In the genomic region with DNA sequence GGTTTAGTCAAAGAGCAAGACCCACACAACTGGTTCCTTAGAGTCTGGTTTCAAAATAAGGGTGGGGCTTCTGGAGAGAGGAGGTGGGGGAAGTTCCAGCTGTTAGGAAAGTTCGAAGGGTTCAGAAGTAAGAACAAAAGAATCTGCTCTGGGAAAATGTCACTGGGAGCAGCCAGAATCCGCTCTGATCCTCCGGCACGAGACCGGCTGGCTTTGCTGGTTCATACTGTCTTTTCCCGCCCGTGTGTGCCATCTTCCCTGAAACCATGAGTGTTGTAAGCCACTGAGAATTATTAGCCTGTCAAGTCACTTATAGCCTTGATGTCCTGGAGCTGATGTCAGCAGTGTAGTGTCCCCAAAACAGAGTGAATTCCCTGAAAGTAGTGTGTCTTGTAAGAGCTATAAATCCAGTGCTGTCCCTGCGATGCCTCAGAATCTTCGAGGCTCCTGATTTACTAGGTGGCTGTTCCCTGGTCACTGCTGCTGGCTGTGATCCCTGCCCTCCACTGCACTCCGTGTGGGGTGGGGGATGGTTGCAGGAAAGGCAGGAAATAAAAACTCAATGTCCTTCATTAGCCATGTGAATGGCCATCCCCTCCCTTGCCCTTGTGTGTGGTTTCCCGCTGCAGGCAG, we compare ENCODE assay signal across 13 mouse cellular contexts. TPM values are rescaled to one million over a fixed set of nuclear protein-coding genes. Genes with fewer than 3 reads are reported as not detected.
DNase-seq lines count a peak whose midpoint lies in the region; ATAC-seq and TF ChIP-seq lines count a peak whose summit lies in the region.
"Had no signal": no experiment of that assay in that cellular context is flagged by ENCODE, and none has a peak within 500 bp of the region (broad histone marks: within the 10 kb centered on the region; RNA-seq: fewer than 3 reads in every experiment).

No protein-coding gene starts in this region.

- TF ChIP-seq EP300 in lung, postnatal 0 days (IDR thresholded peaks at IDR 0.05) = no peak

- no peak overlapping the region for H3K27ac ChIP-seq in lung, postnatal 0 days (ENCODE audit: low read length)
- no peak overlapping the region for H3K27ac ChIP-seq in neural tube, embryonic 14.5 days (ENCODE audit: low read depth, low read length)

- no peak overlapping the region for H3K9ac ChIP-seq in lung, postnatal 0 days (replicated peaks; ENCODE audit: low read depth)
- H3K9ac ChIP-seq in neural tube, embryonic 14.5 days (replicated peaks; ENCODE audit: low read depth, low read length) = no peak overlapping the region

- 0 out of 2 replicates have a peak overlapping the region, but pooled peaks have one; percentile 11 for H3K4me2 ChIP-seq in lung, postnatal 0 days (replicated peaks; ENCODE audit: low read depth, low read length)
- H3K4me2 ChIP-seq in neural tube, embryonic 14.5 days (ENCODE audit: low read depth, low read length) = no peak overlapping the region

- DNase-seq in adrenal gland, adult (ENCODE audit: inconsistent age in 2 of 2, low spot score in 1 of 2) = peak; percentile 42 to 85
- DNase-seq in adrenal gland, adult 18-20 months (ENCODE audit: low spot score in 2 of 2) = no peak
- DNase-seq in lung, postnatal 0 days (ENCODE audit: low spot score) = peak; percentile 63
- no peak for DNase-seq in lung, postnatal 36 days
- DNase-seq in kidney, adult 9 months = peak; percentile 51
- no peak for DNase-seq in frontal cortex, adult 2 months (ENCODE audit: extremely low spot score in 1 of 2, low spot score in 1 of 2)
- DNase-seq in urinary bladder, adult 18-20 months (ENCODE audit: low spot score in 2 of 2) = no peak
- DNase-seq: cerebellum, adult 9-11 months; right cerebral cortex, adult 18-20 months; thymus, postnatal 14 days had no signal

- H3K4me3 ChIP-seq in lung, postnatal 0 days (ENCODE audit: low read depth, low read length) = no peak overlapping the region
- H3K4me3 ChIP-seq in neural tube, embryonic 14.5 days (ENCODE audit: low read depth, low read length) = no peak overlapping the region

- no peak for TF ChIP-seq CTCF in lung, postnatal 0 days (IDR thresholded peaks at IDR 0.05)

- no peaks in the 10 kb centered on the region for H3K36me3 ChIP-seq in lung, postnatal 0 days (ENCODE audit: insufficient read depth, low read length)
- H3K36me3 ChIP-seq in neural tube, embryonic 14.5 days (ENCODE audit: control insufficient read depth, insufficient read depth, low read length) = no peaks in the 10 kb centered on the region

- no peaks in the 10 kb centered on the region for H3K9me3 ChIP-seq in lung, postnatal 0 days (ENCODE audit: low read length)
- H3K9me3 ChIP-seq in neural tube, embryonic 14.5 days (ENCODE audit: control insufficient read depth, low read length) = no peaks in the 10 kb centered on the region

- H3K27me3 ChIP-seq in lung, postnatal 0 days (replicated peaks; ENCODE audit: insufficient read depth, low read length) = no peaks in the 10 kb centered on the region
- H3K27me3 ChIP-seq in neural tube, embryonic 14.5 days (ENCODE audit: control insufficient read depth, insufficient read depth, low read length) = no peaks in the 10 kb centered on the region
- H3K27me3 ChIP-seq: Patski had no signal

- peaks cover 12% of the 10 kb centered on the region; the same call in 1 of the 2 replicates for H3K4me1 ChIP-seq in lung, postnatal 0 days (ENCODE audit: insufficient read depth, low read depth, low read length)
- peaks cover 7% of the 10 kb centered on the region; the same call in 1 of the 2 replicates for H3K4me1 ChIP-seq in neural tube, embryonic 14.5 days (ENCODE audit: control insufficient read depth, insufficient read depth, low read length)

- 40% methylated on average over 11 of the region's 11 CpGs for WGBS in lung, postnatal 0 days
- 27% methylated on average over 11 of the region's 11 CpGs for WGBS in neural tube, embryonic 14.5 days

- peak; percentile 46 for ATAC-seq in lung, postnatal 0 days
- peak; percentile 47; the same call in 1 of the 2 replicates for ATAC-seq in neural tube, embryonic 14.5 days (ENCODE audit: low read depth)
- ATAC-seq: forebrain, embryonic 16.5 days; Patski had no signal

RNA-seq across cellular contexts. Expression of gene Csf1, which starts 26.8 kb away (rescaled TPM):
- total RNA-seq in adrenal gland, adult 18-20 months (2021) = 10 to 100 TPM; 13.2 to 34.7 TPM
- 10.9 and 14.3 TPM in 2 replicates for polyA plus RNA-seq in lung, postnatal 0 days (2015; fragmentation: Nextera tagmentation; extraction: Ambion mirVana)
- 6.3 and 9.3 TPM in 2 replicates for polyA plus RNA-seq in neural tube, embryonic 14.5 days (2014; fragmentation: Nextera tagmentation; extraction: Ambion mirVana)
- 14.1 and 14.5 TPM in 2 replicates for polyA plus RNA-seq in frontal cortex, adult 2 months (2012; rRNA removed)

Comparison
In these comparisons a context has a peak if more than half of its experiments do, and no peak if none do; other contexts are left out.
1. DNase-seq: peak in adrenal gland, adult (2 of 2), lung, postnatal 0 days (single experiment) and kidney, adult 9 months (single experiment); none in adrenal gland, adult 18-20 months (0 of 2), lung, postnatal 36 days (single experiment), frontal cortex, adult 2 months (0 of 2) and urinary bladder, adult 18-20 months (0 of 2).